Mouse (Mus musculus): ENCODE data around the gene Cluap1. TPM values are rescaled to one million over a fixed set of nuclear protein-coding genes. Genes with fewer than 3 reads are reported as not detected.
"Not testable (repeated sequence)": the region's sequence is repeated elsewhere in the genome, so short reads cannot be mapped to it uniquely, and the experiment has no call there.

Gene Cluap1
- polyA plus RNA-seq, 2 experiments = 28.1 to 29.9 TPM

DNA sequence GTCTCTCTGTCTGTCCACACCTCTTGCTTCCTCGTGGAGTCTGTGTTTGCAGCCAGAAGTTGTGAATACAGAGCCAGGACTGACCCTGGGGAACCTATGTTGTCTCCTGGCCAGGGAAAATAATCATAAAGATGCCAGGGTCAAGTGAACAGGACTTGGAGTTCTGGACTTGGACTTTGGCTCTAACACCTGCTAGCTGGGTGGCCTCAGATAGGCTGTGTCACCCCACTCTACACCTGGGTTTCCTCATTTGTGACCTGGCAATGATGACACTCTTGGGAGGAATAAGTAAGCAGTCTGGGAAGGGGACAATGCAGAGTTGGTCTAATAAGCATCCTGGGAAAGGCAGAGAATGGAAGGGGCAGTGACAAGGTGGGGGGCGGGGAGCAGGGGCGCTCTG lies 56.9 kb downstream of the Cluap1 start:
- WGBS = 85% methylated on average over 3 of the region's 3 CpGs

DNA sequence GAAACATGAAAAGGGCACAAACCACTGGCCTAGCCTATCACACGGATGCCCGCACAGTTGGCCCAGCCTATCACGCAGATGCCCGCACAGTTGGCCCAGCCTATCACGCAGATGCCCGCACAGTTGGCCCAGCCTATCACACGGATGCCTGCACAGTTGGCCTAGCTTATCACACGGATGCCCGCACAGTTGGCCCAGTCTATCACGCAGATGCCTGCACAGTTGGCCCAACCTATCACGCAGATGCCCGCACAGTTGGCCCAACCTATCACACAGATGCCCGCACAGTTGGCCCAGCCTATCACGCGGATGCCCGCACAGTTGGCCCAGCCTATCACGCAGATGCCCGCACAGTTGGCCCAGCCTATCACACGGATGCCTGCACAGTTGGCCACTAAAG lies 65.9 kb downstream of the Cluap1 start:
- not testable (repeated sequence) for H3K4me1 ChIP-seq (ENCODE audit: control insufficient read depth, insufficient read depth, low read length); H3K9me3 ChIP-seq (ENCODE audit: control insufficient read depth, low read length); ATAC-seq (ENCODE audit: low FRiP score, low read depth); H3K27ac ChIP-seq (replicated peaks; ENCODE audit: low read depth, low read length); H3K4me2 ChIP-seq (replicated peaks; ENCODE audit: low read depth, low read length, severe bottlenecking); H3K27me3 ChIP-seq (ENCODE audit: control insufficient read depth, insufficient read depth, low read length); H3K9ac ChIP-seq (ENCODE audit: low read depth, low read length, severe bottlenecking); H3K4me3 ChIP-seq (replicated peaks; ENCODE audit: low read length)
- DNase-seq (ENCODE audit: low spot score) = peak; percentile 2
- WGBS = 93% methylated on average over 19 of the region's 19 CpGs
- peaks cover 17% of the 10 kb centered on the region for H3K36me3 ChIP-seq (ENCODE audit: control insufficient read depth, insufficient read depth, low read length)

More for the DNA sequence above, 56.9 kb downstream of the Cluap1 start:
- no peak for TF ChIP-seq POLR2A (IDR thresholded peaks at IDR 0.05; ENCODE audit: borderline replicate concordance, extremely low read depth, insufficient read depth, insufficient read length)
- DNase-seq (ENCODE audit: low spot score) = no peak
- no peaks in the 10 kb centered on the region for H3K4me1 ChIP-seq (ENCODE audit: control insufficient read depth, insufficient read depth, low read length)
- no peaks in the 10 kb centered on the region for H3K36me3 ChIP-seq (ENCODE audit: control insufficient read depth, insufficient read depth, low read length)
- no peaks in the 10 kb centered on the region for H3K9me3 ChIP-seq (ENCODE audit: control insufficient read depth, low read length)
- no peak overlapping the region for H3K9ac ChIP-seq (ENCODE audit: low read depth, low read length, severe bottlenecking)
- no peak for ATAC-seq (ENCODE audit: low FRiP score, low read depth)
- no peak overlapping the region for H3K4me2 ChIP-seq (replicated peaks; ENCODE audit: low read depth, low read length, severe bottlenecking)
- no peak overlapping the region for H3K4me3 ChIP-seq (replicated peaks; ENCODE audit: low read length)
- no peak overlapping the region for H3K27ac ChIP-seq (replicated peaks; ENCODE audit: low read depth, low read length)
- no peaks in the 10 kb centered on the region for H3K27me3 ChIP-seq (ENCODE audit: control insufficient read depth, insufficient read depth, low read length)

DNA sequence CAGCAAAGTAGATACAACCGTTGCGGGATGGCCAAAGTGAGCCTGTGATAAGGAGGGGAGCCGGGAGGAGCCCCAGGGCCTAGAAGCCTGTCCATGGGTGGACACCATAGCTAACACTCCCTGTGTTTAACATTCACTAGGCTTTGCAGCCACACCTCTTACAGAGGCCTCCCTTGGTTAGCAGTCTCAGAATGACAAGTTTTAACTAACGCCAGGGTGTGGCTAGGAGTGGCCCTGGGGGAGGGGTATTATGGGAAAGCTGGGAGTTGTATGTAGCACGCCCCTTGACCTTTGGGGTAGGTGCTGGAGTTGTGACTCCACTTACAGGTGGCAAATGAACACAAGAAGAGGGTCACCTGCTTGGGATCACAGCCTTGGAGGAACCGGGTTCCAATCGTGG lies 67.1 kb downstream of the Cluap1 start:
- Histone ChIP-seq H3K4me3 (replicated peaks; ENCODE audit: low read length) (no peak overlapping the region), H3K9ac (ENCODE audit: low read depth, low read length, severe bottlenecking) (no peak overlapping the region), H3K36me3 (ENCODE audit: control insufficient read depth, insufficient read depth, low read length) (peaks cover 29% of the 10 kb centered on the region), H3K4me1 (ENCODE audit: control insufficient read depth, insufficient read depth, low read length) (no peaks in the 10 kb centered on the region), H3K9me3 (ENCODE audit: control insufficient read depth, low read length) (no peaks in the 10 kb centered on the region), H3K27ac (replicated peaks; ENCODE audit: low read depth, low read length) (no peak overlapping the region), H3K27me3 (ENCODE audit: control insufficient read depth, insufficient read depth, low read length) (no peaks in the 10 kb centered on the region), H3K4me2 (replicated peaks; ENCODE audit: low read depth, low read length, severe bottlenecking) (no peak overlapping the region)
- no peak for TF ChIP-seq POLR2A (IDR thresholded peaks at IDR 0.05; ENCODE audit: borderline replicate concordance, extremely low read depth, insufficient read depth, insufficient read length)
- 83% methylated on average over 7 of the region's 7 CpGs for WGBS
- ATAC-seq (ENCODE audit: low FRiP score, low read depth) (no peak), DNase-seq (ENCODE audit: low spot score) (peak; percentile 1)

DNA sequence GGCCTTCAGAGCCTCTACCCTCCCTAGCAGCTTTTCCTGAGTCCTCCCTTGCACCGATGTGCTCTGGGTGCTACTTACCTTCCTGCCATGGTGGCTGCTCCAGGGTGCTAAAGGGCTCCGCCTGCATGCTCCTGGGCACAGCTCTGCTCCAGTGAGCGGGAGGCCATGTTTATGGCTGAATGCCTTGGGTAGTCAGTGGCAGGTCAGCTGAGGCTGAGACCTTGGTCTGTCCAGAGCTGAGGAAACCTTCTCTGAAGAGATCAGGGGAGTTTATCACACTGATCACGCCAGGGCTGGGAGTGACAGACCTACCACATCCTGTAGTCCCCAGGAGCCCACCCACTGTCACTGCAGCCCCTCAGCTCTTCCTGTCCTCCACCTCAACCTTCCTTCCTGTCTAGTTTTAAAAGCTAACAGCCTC lies 67.7 kb downstream of the Cluap1 start, which contains the start of gene Nlrc3:
Nlrc3 (minus strand) TSS at position 382 of the 421 bp plus-strand sequence.
- Histone ChIP-seq H3K27ac (replicated peaks; ENCODE audit: low read depth, low read length) (no peak within 1 kb of the TSS), H3K4me3 (replicated peaks; ENCODE audit: low read length) (no peak within 1 kb of the TSS), H3K9ac (ENCODE audit: low read depth, low read length, severe bottlenecking) (no peak within 1 kb of the TSS), H3K27me3 (ENCODE audit: control insufficient read depth, insufficient read depth, low read length) (no peaks in the 10 kb centered on the region), H3K4me1 (ENCODE audit: control insufficient read depth, insufficient read depth, low read length) (no peaks in the 10 kb centered on the region), H3K36me3 (ENCODE audit: control insufficient read depth, insufficient read depth, low read length) (peaks cover 35% of the 10 kb centered on the region), H3K4me2 (replicated peaks; ENCODE audit: low read depth, low read length, severe bottlenecking) (no peak within 1 kb of the TSS), H3K9me3 (ENCODE audit: control insufficient read depth, low read length) (no peaks in the 10 kb centered on the region)
- 74% methylated on average over 4 of the region's 4 CpGs for WGBS
- no peak for ATAC-seq (ENCODE audit: low FRiP score, low read depth)
- DNase-seq (ENCODE audit: low spot score) = peak; percentile 1
- TF ChIP-seq POLR2A (IDR thresholded peaks at IDR 0.05; ENCODE audit: borderline replicate concordance, extremely low read depth, insufficient read depth, insufficient read length) = no peak

DNA sequence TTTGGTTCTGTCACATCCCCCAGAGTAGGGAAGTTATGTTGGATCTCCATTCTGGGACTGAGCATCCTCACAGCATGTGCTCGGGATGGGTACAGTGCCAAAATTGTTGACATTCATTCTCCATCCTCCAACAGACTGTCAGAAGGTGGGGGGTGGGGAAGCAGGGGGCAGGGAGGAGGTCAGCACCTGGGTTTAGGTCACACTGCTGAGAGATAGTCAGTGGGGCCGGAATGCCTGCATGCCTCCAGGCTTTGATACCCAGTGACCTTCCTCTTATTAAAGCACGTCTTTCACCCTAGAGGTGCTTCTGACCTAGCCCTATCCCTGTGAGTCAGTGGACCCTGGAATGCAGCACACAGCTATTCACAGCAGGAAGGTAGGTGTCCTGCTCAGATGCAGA lies 68.1 kb downstream of the Cluap1 start:
- H3K27me3 ChIP-seq (ENCODE audit: control insufficient read depth, insufficient read depth, low read length) = no peaks in the 10 kb centered on the region

DNA sequence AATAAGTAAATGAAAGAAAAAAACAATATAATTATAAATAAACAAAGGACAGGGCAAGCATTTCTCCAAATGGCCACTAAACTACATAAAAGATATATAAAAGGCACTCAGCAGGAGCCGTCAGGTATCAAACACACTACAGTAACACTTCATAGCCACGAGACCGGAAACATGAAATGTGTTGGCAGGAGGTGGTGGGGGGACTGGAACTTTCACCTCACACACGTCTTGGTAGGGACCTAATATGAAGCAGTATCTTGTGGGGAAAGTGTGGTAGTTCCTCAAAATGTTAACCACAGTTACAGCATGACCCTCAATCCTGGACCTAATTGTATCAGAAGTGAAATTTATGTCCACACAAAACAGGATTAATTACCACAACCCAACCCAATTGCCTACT lies 73.6 kb downstream of the Cluap1 start:
- H3K27me3 ChIP-seq (ENCODE audit: control insufficient read depth, insufficient read depth, low read length) = no peaks in the 10 kb centered on the region
- H3K4me1 ChIP-seq (ENCODE audit: control insufficient read depth, insufficient read depth, low read length) = no peaks in the 10 kb centered on the region
- ATAC-seq (ENCODE audit: low FRiP score, low read depth) (no peak), DNase-seq (ENCODE audit: low spot score) (no peak)
- no peak overlapping the region for H3K4me2 ChIP-seq (replicated peaks; ENCODE audit: low read depth, low read length, severe bottlenecking)
- peaks cover 92% of the 10 kb centered on the region for H3K36me3 ChIP-seq (ENCODE audit: control insufficient read depth, insufficient read depth, low read length)
- no peak overlapping the region for H3K9ac ChIP-seq (ENCODE audit: low read depth, low read length, severe bottlenecking)
- no peak overlapping the region for H3K4me3 ChIP-seq (replicated peaks; ENCODE audit: low read length)
- WGBS = 88% methylated on average over 4 of the region's 4 CpGs
- no peak for TF ChIP-seq POLR2A (IDR thresholded peaks at IDR 0.05; ENCODE audit: borderline replicate concordance, extremely low read depth, insufficient read depth, insufficient read length)
- H3K27ac ChIP-seq (replicated peaks; ENCODE audit: low read depth, low read length) = no peak overlapping the region
- no peaks in the 10 kb centered on the region for H3K9me3 ChIP-seq (ENCODE audit: control insufficient read depth, low read length)

More for the DNA sequence above, 68.1 kb downstream of the Cluap1 start:
- Histone ChIP-seq H3K4me1 (ENCODE audit: control insufficient read depth, insufficient read depth, low read length) (no peaks in the 10 kb centered on the region), H3K4me3 (replicated peaks; ENCODE audit: low read length) (no peak overlapping the region), H3K27ac (replicated peaks; ENCODE audit: low read depth, low read length) (no peak overlapping the region), H3K9me3 (ENCODE audit: control insufficient read depth, low read length) (no peaks in the 10 kb centered on the region), H3K9ac (ENCODE audit: low read depth, low read length, severe bottlenecking) (no peak overlapping the region), H3K4me2 (replicated peaks; ENCODE audit: low read depth, low read length, severe bottlenecking) (no peak overlapping the region), H3K36me3 (ENCODE audit: control insufficient read depth, insufficient read depth, low read length) (peaks cover 39% of the 10 kb centered on the region)
- DNase-seq (ENCODE audit: low spot score) = peak; percentile 2
- 44% methylated on average over 3 of the region's 3 CpGs for WGBS
- TF ChIP-seq POLR2A (IDR thresholded peaks at IDR 0.05; ENCODE audit: borderline replicate concordance, extremely low read depth, insufficient read depth, insufficient read length) = no peak
- no peak for ATAC-seq (ENCODE audit: low FRiP score, low read depth)
